Mouse (Mus musculus): ENCODE measurements around the gene Ccnjl.
A peak's percentile ranks its signal among the peaks of the same experiment; 100 is the strongest.

Ccnjl gene

DNA sequence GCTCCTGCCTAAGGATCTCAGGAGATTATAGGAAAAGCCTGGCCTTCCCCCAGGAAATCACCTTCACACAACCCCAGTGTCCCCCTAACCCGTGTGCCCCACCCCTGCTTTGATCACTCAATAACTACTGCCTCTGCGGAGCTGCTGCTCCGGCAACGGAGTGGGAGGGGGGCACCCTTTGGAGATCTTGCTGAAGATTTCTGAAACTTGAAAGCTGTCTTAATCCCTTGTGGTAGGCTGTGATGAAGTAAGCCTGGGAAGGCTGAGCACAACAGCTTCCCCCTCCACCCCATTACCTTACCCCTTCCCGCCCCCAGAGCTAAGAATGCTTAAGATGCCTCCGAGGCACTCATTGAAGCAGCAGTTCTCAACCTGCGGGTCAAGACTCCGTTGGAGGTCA lies 37.3 kb downstream of the Ccnjl start:
- no peak for TF ChIP-seq NANOG (IDR thresholded peaks at IDR 0.05; ENCODE audit: borderline replicate concordance, low read length)
- TF ChIP-seq CTCF (conservative IDR thresholded peaks at IDR 0.05; ENCODE audit: low read length), result no peak
- no peak for TF ChIP-seq POU5F1 (IDR thresholded peaks at IDR 0.05; ENCODE audit: borderline replicate concordance, low read length)
- no peaks in the 10 kb centered on the region for H3K27me3 ChIP-seq (ENCODE audit: insufficient read depth, low read length)
- no peaks in the 10 kb centered on the region for H3K36me3 ChIP-seq (ENCODE audit: insufficient read depth, low read length)
- H3K4me3 ChIP-seq (replicated peaks; ENCODE audit: low read length), result 0 out of 2 replicates have a peak overlapping the region, but pooled peaks have one; percentile 17
- peaks cover 70% of the 10 kb centered on the region for H3K4me1 ChIP-seq (replicated peaks; ENCODE audit: low read depth, low read length)
- no peaks in the 10 kb centered on the region for H3K9me3 ChIP-seq (ENCODE audit: low read length)

DNA sequence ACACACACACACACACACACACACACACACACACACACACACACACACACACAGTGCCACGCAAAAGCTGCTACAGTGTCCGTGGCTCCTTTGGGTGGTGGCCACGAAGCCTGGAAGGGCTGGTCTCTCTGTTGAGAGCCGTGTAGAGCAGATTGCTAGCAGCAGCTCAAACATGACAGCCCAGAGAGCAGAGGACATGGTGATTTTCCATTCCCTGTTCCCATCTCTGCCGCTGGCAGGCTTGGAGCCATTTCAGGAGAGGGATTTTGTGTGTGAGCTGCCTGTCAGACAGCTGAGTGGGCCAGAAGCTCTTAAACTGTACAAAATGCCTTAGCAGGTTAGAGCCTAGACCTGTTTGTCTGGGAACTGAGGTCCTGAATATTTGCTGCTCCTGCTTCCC lies 38.1 kb downstream of the Ccnjl start:
- H3K27me3 ChIP-seq (ENCODE audit: insufficient read depth, low read length), result no peaks in the 10 kb centered on the region
- no peaks in the 10 kb centered on the region for H3K9me3 ChIP-seq (ENCODE audit: low read length)
- H3K4me1 ChIP-seq (replicated peaks; ENCODE audit: low read depth, low read length), result peaks cover 75% of the 10 kb centered on the region
- no peak for TF ChIP-seq POU5F1 (IDR thresholded peaks at IDR 0.05; ENCODE audit: borderline replicate concordance, low read length)
- TF ChIP-seq CTCF (conservative IDR thresholded peaks at IDR 0.05; ENCODE audit: low read length), result no peak
- TF ChIP-seq NANOG (IDR thresholded peaks at IDR 0.05; ENCODE audit: borderline replicate concordance, low read length), result no peak
- H3K36me3 ChIP-seq (ENCODE audit: insufficient read depth, low read length), result no peaks in the 10 kb centered on the region
- no peak overlapping the region for H3K4me3 ChIP-seq (replicated peaks; ENCODE audit: low read length)

GRCm38 (mm10) chr11:43568263-43568662 lies 39.7 kb downstream of the Ccnjl start:
- H3K36me3 ChIP-seq (ENCODE audit: insufficient read depth, low read length), result no peaks in the 10 kb centered on the region
- peaks cover 74% of the 10 kb centered on the region for H3K4me1 ChIP-seq (replicated peaks; ENCODE audit: low read depth, low read length)
- no peak overlapping the region for H3K4me3 ChIP-seq (replicated peaks; ENCODE audit: low read length)
- TF ChIP-seq CTCF (conservative IDR thresholded peaks at IDR 0.05; ENCODE audit: low read length) (peak; percentile 90), POU5F1 (IDR thresholded peaks at IDR 0.05; ENCODE audit: borderline replicate concordance, low read length) (no peak), NANOG (IDR thresholded peaks at IDR 0.05; ENCODE audit: borderline replicate concordance, low read length) (no peak)
- no peaks in the 10 kb centered on the region for H3K9me3 ChIP-seq (ENCODE audit: low read length)
- no peaks in the 10 kb centered on the region for H3K27me3 ChIP-seq (ENCODE audit: insufficient read depth, low read length)

GRCm38 (mm10) chr11:43569188-43569587 lies 40.6 kb downstream of the Ccnjl start:
- Histone ChIP-seq H3K4me1 (replicated peaks; ENCODE audit: low read depth, low read length) (peaks cover 67% of the 10 kb centered on the region), H3K27me3 (ENCODE audit: insufficient read depth, low read length) (no peaks in the 10 kb centered on the region), H3K4me3 (replicated peaks; ENCODE audit: low read length) (no peak overlapping the region), H3K36me3 (ENCODE audit: insufficient read depth, low read length) (no peaks in the 10 kb centered on the region), H3K9me3 (ENCODE audit: low read length) (no peaks in the 10 kb centered on the region)
- TF ChIP-seq CTCF (conservative IDR thresholded peaks at IDR 0.05; ENCODE audit: low read length), result no peak
- no peak for TF ChIP-seq NANOG (IDR thresholded peaks at IDR 0.05; ENCODE audit: borderline replicate concordance, low read length)
- no peak for TF ChIP-seq POU5F1 (IDR thresholded peaks at IDR 0.05; ENCODE audit: borderline replicate concordance, low read length)

- Histone ChIP-seq H3K4me3 (replicated peaks; ENCODE audit: low read length) (no peak overlapping the region), H3K9me3 (ENCODE audit: low read length) (no peaks in the 10 kb centered on the region), H3K27me3 (ENCODE audit: insufficient read depth, low read length) (no peaks in the 10 kb centered on the region), H3K4me1 (replicated peaks; ENCODE audit: low read depth, low read length) (peaks cover 63% of the 10 kb centered on the region), H3K36me3 (ENCODE audit: insufficient read depth, low read length) (no peaks in the 10 kb centered on the region)
- no peak for TF ChIP-seq POU5F1 (IDR thresholded peaks at IDR 0.05; ENCODE audit: borderline replicate concordance, low read length)
These were observed 41.0 kb downstream of the Ccnjl start for GRCm38 (mm10) chr11:43569595-43569994.

DNA sequence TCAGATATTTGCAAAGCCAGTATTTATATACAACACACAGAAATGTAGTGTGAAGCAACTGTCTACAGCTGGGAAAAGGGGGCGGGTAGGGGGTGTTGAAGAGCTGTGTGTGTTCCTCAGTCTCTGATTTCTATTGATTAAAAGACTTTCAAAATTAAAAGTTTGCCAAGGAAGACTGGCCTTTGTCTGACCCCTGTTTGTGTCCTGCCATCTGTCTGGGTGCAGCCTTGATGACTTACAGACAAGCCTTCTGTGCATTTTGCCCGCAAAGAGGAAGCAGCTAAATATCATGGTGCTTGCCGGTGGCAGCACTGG lies 46.4 kb downstream of the Ccnjl start:
- TF ChIP-seq NANOG (IDR thresholded peaks at IDR 0.05; ENCODE audit: borderline replicate concordance, low read length), result no peak
- TF ChIP-seq CTCF (conservative IDR thresholded peaks at IDR 0.05; ENCODE audit: low read length), result no peak
- no peak for TF ChIP-seq POU5F1 (IDR thresholded peaks at IDR 0.05; ENCODE audit: borderline replicate concordance, low read length)
- Histone ChIP-seq H3K4me1 (replicated peaks; ENCODE audit: low read depth, low read length) (peaks cover 45% of the 10 kb centered on the region), H3K27me3 (ENCODE audit: insufficient read depth, low read length) (no peaks in the 10 kb centered on the region), H3K36me3 (ENCODE audit: insufficient read depth, low read length) (no peaks in the 10 kb centered on the region), H3K9me3 (ENCODE audit: low read length) (no peaks in the 10 kb centered on the region), H3K4me3 (replicated peaks; ENCODE audit: low read length) (no peak overlapping the region)

DNA sequence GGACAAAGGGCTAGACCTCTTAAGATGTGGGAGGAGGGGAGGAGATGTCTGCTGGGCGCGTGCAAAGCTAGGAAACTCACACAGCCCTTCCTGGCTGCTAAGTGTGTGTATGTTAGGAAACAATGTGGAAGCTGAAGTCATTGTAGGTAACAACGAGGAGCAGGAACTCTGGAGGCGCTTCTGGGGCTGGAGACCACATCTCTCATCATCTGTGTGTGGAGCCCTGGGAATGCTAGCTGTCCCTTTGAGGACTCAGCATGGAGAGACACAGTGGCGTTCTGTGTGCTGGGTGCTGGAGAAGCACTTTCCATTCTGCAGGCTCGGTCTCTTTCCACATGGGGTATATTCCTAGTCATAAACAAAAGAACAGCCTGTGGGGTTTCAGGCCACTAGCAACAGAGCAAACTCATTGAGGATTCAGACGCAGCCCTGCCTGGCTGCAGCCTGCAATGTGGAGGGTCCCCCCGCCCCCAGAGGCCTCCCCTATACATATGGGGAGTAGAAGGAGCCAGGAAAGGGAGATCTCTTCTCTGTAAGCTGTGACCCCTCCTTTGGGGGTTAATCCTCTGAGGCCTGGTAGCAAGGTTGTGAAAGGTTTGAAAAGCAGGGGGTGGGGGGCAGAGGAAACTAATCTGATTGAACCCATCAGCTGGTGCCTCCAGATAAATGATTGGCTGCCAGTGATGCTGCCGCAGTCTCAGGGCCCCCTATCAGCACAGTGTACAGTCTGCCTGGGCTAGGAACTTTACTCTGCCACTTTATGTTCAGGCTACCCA lies 47.0 kb downstream of the Ccnjl start:
- Histone ChIP-seq H3K4me3 (replicated peaks; ENCODE audit: low read length) (no peak overlapping the region), H3K9me3 (ENCODE audit: low read length) (no peaks in the 10 kb centered on the region), H3K36me3 (ENCODE audit: insufficient read depth, low read length) (no peaks in the 10 kb centered on the region), H3K27me3 (ENCODE audit: insufficient read depth, low read length) (no peaks in the 10 kb centered on the region), H3K4me1 (replicated peaks; ENCODE audit: low read depth, low read length) (peaks cover 40% of the 10 kb centered on the region)
- TF ChIP-seq POU5F1 (IDR thresholded peaks at IDR 0.05; ENCODE audit: borderline replicate concordance, low read length), result no peak
- no peak for TF ChIP-seq CTCF (conservative IDR thresholded peaks at IDR 0.05; ENCODE audit: low read length)
- TF ChIP-seq NANOG (IDR thresholded peaks at IDR 0.05; ENCODE audit: borderline replicate concordance, low read length), result no peak

DNA sequence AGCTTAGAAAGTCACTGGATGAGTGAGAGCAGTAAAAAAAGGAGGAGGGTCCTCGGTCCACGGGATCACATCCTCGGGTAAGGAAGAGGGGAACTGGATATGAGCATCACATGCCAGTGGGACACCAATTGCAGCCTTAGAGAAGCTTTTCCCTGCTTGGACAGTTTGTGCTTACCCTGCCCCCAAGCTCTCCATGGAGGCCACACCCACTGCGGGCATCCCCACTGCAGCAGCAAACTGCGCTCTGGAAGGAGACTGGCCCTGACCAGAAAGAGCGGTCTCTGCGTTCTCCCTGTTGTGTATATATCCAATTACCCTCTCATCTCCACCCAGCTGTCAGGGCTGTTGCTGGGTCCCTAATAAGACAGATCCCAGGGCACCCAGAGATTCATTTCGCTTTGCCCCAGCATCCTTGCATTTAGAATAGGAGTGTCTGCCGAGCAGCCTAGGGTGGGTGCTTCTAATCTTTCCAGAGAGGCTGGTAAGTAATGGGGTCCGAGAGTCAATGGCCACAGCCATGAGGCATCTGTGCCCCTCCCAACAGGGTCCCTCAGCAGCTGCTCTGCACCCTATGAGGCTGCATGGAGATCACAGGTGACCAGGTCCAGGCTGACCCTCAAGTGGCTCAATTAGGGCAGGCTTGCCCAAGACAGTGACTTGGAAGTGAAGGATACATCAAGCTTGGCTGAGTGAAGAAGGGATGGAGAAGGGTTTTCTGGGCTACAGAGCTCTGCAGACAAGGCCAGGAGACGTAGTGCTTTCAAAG lies 49.3 kb downstream of the Ccnjl start:
- H3K36me3 ChIP-seq (ENCODE audit: insufficient read depth, low read length), result no peaks in the 10 kb centered on the region
- H3K27me3 ChIP-seq (ENCODE audit: insufficient read depth, low read length), result no peaks in the 10 kb centered on the region
- TF ChIP-seq POU5F1 (IDR thresholded peaks at IDR 0.05; ENCODE audit: borderline replicate concordance, low read length) (no peak), NANOG (IDR thresholded peaks at IDR 0.05; ENCODE audit: borderline replicate concordance, low read length) (no peak), CTCF (conservative IDR thresholded peaks at IDR 0.05; ENCODE audit: low read length) (no peak)
- peaks cover 32% of the 10 kb centered on the region for H3K4me1 ChIP-seq (replicated peaks; ENCODE audit: low read depth, low read length)
- H3K9me3 ChIP-seq (ENCODE audit: low read length), result no peaks in the 10 kb centered on the region
- H3K4me3 ChIP-seq (replicated peaks; ENCODE audit: low read length), result peak overlapping the region; percentile 17; the same call in 1 of the 2 replicates
